Mouse (Mus musculus) liver, adult (tissue): ENCODE measurements around the gene Dnm3.

Experiments used
- GATA4 ChIP-seq: IDR thresholded peaks from 2 replicates; pipeline ENCODE4 v1.6.1; 2014; ENCODE audit warnings: mild to moderate bottlenecking, low read length; ENCODE audit not compliant: insufficient replicate concordance

Dnm3 gene

DNA sequence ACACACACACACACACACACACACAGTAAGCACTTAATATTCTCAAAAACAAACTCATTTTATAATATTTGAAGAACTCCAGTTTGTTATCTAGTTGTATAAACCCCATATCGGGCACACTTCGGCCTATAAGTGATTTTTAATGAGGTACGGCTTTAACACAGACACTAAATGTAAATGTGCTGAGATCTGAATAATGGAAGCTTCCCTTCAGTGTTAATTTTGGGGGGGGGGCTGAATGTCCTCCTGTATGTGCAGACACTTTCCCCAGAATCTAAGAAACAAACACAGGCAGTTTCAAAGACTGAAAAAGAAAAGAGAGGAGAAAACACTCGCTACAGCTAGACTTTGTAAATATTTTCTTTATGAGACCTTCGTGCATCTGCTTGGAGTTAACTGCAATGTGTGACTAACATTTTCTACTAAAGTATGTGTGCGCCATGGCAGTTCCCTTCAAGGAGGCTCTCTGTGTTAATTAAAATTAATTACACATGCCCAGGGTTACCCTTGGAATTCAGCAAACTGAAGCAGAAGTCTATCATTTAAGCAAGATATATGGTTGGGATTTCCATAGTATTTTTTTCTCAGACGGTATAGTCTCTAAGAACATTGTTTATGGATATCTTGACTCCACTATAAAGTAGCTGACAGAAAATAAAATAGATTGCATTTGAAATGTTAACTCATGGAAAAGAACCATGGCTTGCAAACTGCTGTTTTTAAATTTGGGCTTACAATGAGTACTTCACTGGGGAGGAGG, 356.2 kb downstream of the Dnm3 start:
- TF ChIP-seq GATA4: no peak

- TF ChIP-seq GATA4: no peak
Measured at GRCm38 (mm10) chr1:162109437-162109813, 368.4 kb downstream of the Dnm3 start.

- no peak for TF ChIP-seq GATA4
Measured at GRCm38 (mm10) chr1:162108726-162109436, 369.0 kb downstream of the Dnm3 start.

DNA sequence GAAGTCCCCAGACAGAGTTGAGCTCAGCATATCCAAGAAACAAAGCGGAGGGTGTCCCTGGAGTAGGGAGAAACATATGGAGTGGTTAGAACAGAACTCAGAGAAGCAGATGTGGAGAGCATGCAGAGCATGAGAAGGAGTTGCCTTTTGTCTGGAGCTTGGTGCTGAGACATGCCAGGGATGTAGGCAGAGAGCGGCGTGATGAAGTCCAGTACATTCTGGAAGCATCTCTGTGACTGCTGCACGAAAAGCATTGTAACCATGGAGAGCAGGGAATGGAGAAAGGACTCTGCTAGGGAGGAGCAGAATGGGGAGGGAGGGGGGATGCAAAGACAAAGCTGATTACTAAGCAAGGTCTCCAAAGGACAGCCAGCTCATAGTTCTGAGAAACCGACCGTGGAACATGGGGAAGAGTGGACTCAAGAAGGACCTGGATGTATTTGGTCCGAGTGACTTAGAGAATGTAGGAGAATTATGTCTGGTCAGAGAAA, 369.6 kb downstream of the Dnm3 start:
- no peak for TF ChIP-seq GATA4

DNA sequence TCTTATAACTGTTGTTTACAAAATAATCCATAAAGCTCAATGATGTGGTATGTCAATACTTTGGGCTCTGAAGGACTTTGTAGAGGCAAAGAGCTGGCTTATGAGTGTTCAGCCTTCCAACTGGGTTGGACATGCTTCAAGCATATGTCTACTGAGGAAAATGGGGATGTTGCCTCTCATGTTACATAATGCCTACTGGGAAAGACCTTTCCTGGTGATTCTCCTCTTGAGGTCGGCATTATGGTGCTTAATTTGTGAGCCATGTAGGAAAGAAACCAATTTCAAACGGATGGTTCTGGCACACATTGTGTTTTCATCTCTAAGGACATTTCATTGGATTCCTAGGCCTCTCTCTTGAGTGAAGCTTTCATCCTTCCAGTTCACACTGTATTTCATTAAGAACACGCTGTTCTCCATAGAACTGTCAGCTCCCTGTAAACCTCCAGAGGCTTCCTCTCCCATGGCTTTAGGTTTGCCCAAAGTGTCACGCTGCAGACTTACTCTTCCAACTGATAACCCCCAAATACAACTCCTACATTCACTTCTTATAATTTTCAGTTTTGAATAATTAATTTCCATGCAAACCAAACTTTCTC, 370.7 kb downstream of the Dnm3 start:
- no peak for TF ChIP-seq GATA4

- no peak for TF ChIP-seq GATA4
Measured at GRCm38 (mm10) chr1:162100961-162101830, 376.6 kb downstream of the Dnm3 start.

DNA sequence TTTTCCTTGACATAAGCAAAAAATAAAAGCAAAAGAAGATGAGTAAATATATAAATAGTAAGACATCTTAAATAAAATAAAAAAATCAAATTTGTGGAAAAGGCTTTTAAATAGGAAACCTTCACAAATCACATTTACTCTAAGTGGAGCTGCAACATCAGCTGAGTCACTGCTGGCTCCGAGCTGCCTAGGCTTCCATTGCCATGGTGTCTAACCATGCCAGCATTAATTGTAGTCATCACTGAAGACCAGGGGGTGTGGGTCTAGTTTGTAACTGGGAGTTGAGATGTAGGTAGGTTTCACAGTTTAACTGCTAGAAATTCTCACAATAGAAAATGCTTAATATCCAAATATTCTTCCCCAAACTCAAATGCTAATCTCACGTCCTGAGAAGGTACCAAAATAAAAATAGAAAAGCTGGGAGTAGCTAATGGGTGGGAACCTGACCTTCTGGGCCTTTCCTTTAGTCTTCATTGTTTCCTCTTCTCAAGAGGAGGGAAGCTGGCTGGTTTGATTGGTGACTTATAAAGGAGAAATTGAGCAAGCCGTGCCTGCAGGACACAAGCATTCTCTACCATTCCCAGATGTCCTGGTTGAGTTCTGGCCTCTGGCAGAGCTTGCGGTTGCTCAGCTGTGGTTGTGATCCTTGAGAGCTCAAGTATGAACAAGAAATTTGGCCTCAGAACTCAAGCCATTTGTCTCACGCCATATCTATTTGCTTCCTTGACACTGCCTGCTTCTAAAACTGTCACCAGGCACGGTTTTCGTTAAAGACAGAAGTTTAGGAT, 377.6 kb downstream of the Dnm3 start:
- no peak for TF ChIP-seq GATA4

DNA sequence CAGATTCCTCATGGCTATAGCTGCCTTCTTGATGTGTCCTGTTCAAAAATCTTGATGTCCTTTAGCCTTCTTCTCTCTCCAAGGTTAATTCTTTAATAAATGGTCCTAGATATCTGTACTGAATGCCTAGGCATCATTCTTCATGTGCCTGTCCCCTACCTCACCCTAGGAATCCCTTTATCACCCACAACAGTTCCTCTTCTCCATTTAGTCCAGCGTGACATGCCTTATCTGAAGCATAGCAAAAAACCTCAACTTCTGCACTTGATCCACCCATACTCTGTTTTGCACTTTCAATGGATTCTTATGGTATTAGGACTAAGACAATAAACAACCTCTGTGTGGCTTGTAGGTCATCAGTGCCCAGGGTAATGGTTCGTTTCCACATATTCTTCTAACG, 378.6 kb downstream of the Dnm3 start:
- no peak for TF ChIP-seq GATA4

GRCm38 (mm10) chr1:162094523-162095272, 383.1 kb downstream of the Dnm3 start:
- no peak for TF ChIP-seq GATA4

GRCm38 (mm10) chr1:162093806-162094522, 383.9 kb downstream of the Dnm3 start:
- no peak for TF ChIP-seq GATA4

DNA sequence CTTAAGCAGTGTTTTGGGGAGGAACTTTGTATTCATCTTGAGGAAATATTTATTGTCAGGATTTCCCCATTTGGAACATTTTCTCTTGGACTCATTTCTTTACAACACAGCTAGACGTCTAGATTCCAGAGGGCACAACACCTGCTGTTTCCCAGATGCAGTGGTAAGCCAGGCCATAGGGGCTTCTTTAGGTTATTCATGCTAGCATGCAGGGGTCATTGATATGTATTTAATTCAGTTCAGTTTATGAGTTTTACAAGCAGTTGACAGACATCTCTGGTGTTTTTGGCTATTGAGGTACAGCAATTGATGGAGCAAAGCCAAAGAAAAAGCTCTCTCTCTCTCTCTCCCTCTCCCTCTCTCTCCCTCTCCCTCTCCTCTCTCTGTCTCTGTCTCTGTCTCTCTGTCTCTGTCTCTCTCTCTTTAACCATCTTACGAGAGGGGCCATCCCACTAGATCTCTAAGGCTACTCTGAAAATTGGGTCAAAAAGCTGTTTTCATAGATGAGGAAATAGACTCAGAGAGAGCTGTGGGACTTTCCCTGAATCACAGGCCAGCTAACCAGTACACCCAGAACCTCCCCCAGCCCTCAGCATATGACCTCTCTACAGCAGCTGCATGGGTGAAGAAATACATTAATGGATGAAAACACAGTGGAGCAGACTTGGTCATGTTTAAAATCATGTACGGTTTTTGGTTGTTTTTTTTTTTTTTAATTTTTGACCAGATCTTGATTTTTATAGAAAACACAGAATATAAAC, 384.8 kb downstream of the Dnm3 start:
- no peak for TF ChIP-seq GATA4

DNA sequence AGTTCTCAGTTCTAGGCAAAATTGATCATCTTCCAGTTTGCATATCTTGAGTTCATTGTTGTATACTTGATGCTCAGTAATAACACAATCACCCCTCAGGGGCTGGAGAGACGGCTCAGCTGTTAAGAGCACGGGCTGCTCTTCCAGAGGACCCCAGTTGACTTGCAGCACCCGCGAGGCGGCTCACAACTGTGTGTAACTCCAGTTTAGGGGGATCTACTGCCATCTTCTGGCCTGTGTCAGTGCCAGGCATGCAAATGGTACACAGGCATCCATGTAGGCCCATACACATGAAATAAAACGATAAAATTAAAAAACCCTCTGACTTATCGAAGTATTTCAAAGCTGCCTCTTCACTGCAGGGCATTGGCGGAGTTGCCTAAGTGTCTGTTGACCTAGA, 385.4 kb downstream of the Dnm3 start:
- no peak for TF ChIP-seq GATA4
